Mouse (Mus musculus): Measurements from ENCODE around the gene Pfdn6. TPM values are rescaled to one million over a fixed set of nuclear protein-coding genes. Genes with fewer than 3 reads are reported as not detected.

Pfdn6 gene
- polyA plus RNA-seq, 1 experiment from 2014 or later: 190 TPM

Other genes with a start within 250 kb of the Pfdn6 start
- gene March2, start 221.7 kb downstream of the Pfdn6 start, polyA plus RNA-seq (2014; fragmentation: Nextera tagmentation; extraction: Ambion mirVana): 39.3 and 43.8 TPM in 2 replicates
- 293 and 295 TPM in 2 replicates for gene Rab11b, start 179.8 kb downstream of the Pfdn6 start, polyA plus RNA-seq (2014; fragmentation: Nextera tagmentation; extraction: Ambion mirVana)
- 14.9 and 18.6 TPM in 2 replicates for gene Angptl4, start 158.5 kb downstream of the Pfdn6 start, polyA plus RNA-seq (2014; fragmentation: Nextera tagmentation; extraction: Ambion mirVana)
- 23.5 TPM in 2 replicates for gene Kank3, start 129.8 kb downstream of the Pfdn6 start, polyA plus RNA-seq (2014; fragmentation: Nextera tagmentation; extraction: Ambion mirVana)
- gene Rps28, start 115.8 kb downstream of the Pfdn6 start, polyA plus RNA-seq (2014; fragmentation: Nextera tagmentation; extraction: Ambion mirVana): 813 and 863 TPM in 2 replicates
- 432 and 435 TPM in 2 replicates for gene Ndufa7, start 115.8 kb downstream of the Pfdn6 start, polyA plus RNA-seq (2014; fragmentation: Nextera tagmentation; extraction: Ambion mirVana)
- gene Cd320, start 97.3 kb downstream of the Pfdn6 start, polyA plus RNA-seq (2014; fragmentation: Nextera tagmentation; extraction: Ambion mirVana): 72.6 and 79.1 TPM in 2 replicates
- gene Gm7029, start 66.5 kb downstream of the Pfdn6 start, polyA plus RNA-seq (2014; fragmentation: Nextera tagmentation; extraction: Ambion mirVana): not detected in 2 replicates
- 8.4 and 11.0 TPM in 2 replicates for gene Kifc1, start 49.7 kb downstream of the Pfdn6 start, polyA plus RNA-seq (2014; fragmentation: Nextera tagmentation; extraction: Ambion mirVana)
- gene Platr17, start 35.2 kb downstream of the Pfdn6 start, polyA plus RNA-seq (2014; fragmentation: Nextera tagmentation; extraction: Ambion mirVana): not detected in 2 replicates
- 61.2 and 61.4 TPM in 2 replicates for gene Daxx, start 30.9 kb downstream of the Pfdn6 start, polyA plus RNA-seq (2014; fragmentation: Nextera tagmentation; extraction: Ambion mirVana)
- gene Tapbp, start 24.4 kb downstream of the Pfdn6 start, polyA plus RNA-seq (2014; fragmentation: Nextera tagmentation; extraction: Ambion mirVana): 12.9 and 16.2 TPM in 2 replicates
- gene Zbtb22, start 24.4 kb downstream of the Pfdn6 start, polyA plus RNA-seq (2014; fragmentation: Nextera tagmentation; extraction: Ambion mirVana): 10.5 and 11.2 TPM in 2 replicates
- 38.7 and 42.6 TPM in 2 replicates for gene Rgl2, start 10.8 kb downstream of the Pfdn6 start, polyA plus RNA-seq (2014; fragmentation: Nextera tagmentation; extraction: Ambion mirVana)
- 29.5 and 33.4 TPM in 2 replicates for gene Wdr46, start 317 bp upstream of the Pfdn6 start, polyA plus RNA-seq (2014; fragmentation: Nextera tagmentation; extraction: Ambion mirVana)
- gene B3galt4, start 11.1 kb upstream of the Pfdn6 start, polyA plus RNA-seq (2014; fragmentation: Nextera tagmentation; extraction: Ambion mirVana): 4.4 and 4.9 TPM in 2 replicates
- gene Vps52, start 15.5 kb upstream of the Pfdn6 start, polyA plus RNA-seq (2014; fragmentation: Nextera tagmentation; extraction: Ambion mirVana): 40.7 and 43.8 TPM in 2 replicates
- 1,341 and 1,360 TPM in 2 replicates for gene Rps18, start 15.7 kb upstream of the Pfdn6 start, polyA plus RNA-seq (2014; fragmentation: Nextera tagmentation; extraction: Ambion mirVana)
- 20.2 and 23.1 TPM in 2 replicates for gene H2-K1, start 60.0 kb upstream of the Pfdn6 start, polyA plus RNA-seq (2014; fragmentation: Nextera tagmentation; extraction: Ambion mirVana)
- 5.2 and 8.4 TPM in 2 replicates for gene Ring1, start 84.3 kb upstream of the Pfdn6 start, polyA plus RNA-seq (2014; fragmentation: Nextera tagmentation; extraction: Ambion mirVana)
- 48.1 and 52.7 TPM in 2 replicates for gene H2-Ke6, start 87.7 kb upstream of the Pfdn6 start, polyA plus RNA-seq (2014; fragmentation: Nextera tagmentation; extraction: Ambion mirVana)
- gene Slc39a7, start 91.3 kb upstream of the Pfdn6 start, polyA plus RNA-seq (2014; fragmentation: Nextera tagmentation; extraction: Ambion mirVana): 89.7 and 108 TPM in 2 replicates
- 25.1 and 27.1 TPM in 2 replicates for gene Rxrb, start 91.5 kb upstream of the Pfdn6 start, polyA plus RNA-seq (2014; fragmentation: Nextera tagmentation; extraction: Ambion mirVana)
- gene Col11a2, start 99.1 kb upstream of the Pfdn6 start, polyA plus RNA-seq (2014; fragmentation: Nextera tagmentation; extraction: Ambion mirVana): 1.5 and 2.9 TPM in 2 replicates
- 0.93 TPM in 1 of 2 replicates, not detected in the other for gene H2-Oa, start 152.0 kb upstream of the Pfdn6 start, polyA plus RNA-seq (2014; fragmentation: Nextera tagmentation; extraction: Ambion mirVana)
- gene H2-DMa, start 179.2 kb upstream of the Pfdn6 start, polyA plus RNA-seq (2014; fragmentation: Nextera tagmentation; extraction: Ambion mirVana): 9.2 and 10.3 TPM in 2 replicates
- 116 and 133 TPM in 2 replicates for gene Brd2, start 182.3 kb upstream of the Pfdn6 start, polyA plus RNA-seq (2014; fragmentation: Nextera tagmentation; extraction: Ambion mirVana)
- not detected in 2 replicates for gene H2-DMb2, start 203.0 kb upstream of the Pfdn6 start, polyA plus RNA-seq (2014; fragmentation: Nextera tagmentation; extraction: Ambion mirVana)
- not detected in 2 replicates for gene H2-DMb1, start 212.7 kb upstream of the Pfdn6 start, polyA plus RNA-seq (2014; fragmentation: Nextera tagmentation; extraction: Ambion mirVana)
- gene Tap1, start 247.2 kb upstream of the Pfdn6 start, polyA plus RNA-seq (2014; fragmentation: Nextera tagmentation; extraction: Ambion mirVana): 0.68 and 1.3 TPM in 2 replicates
- gene Psmb9, start 247.4 kb upstream of the Pfdn6 start, polyA plus RNA-seq (2014; fragmentation: Nextera tagmentation; extraction: Ambion mirVana): 0.80 and 0.96 TPM in 2 replicates

Measured in neural tube, embryonic 11.5 days (tissue).